Mouse (Mus musculus) layer of hippocampus, adult 11-12 months (tissue): Measurements from ENCODE around the gene H2-D1.
"Not testable (repeated sequence)": the region's sequence is repeated elsewhere in the genome, so short reads cannot be mapped to it uniquely, and the experiment has no call there.

Experiments
- DNase-seq: peaks from one replicate; pipeline ENCODE4 v3.0.0; 2022; ENCODE audit warnings: low spot score

Gene H2-D1

DNA sequence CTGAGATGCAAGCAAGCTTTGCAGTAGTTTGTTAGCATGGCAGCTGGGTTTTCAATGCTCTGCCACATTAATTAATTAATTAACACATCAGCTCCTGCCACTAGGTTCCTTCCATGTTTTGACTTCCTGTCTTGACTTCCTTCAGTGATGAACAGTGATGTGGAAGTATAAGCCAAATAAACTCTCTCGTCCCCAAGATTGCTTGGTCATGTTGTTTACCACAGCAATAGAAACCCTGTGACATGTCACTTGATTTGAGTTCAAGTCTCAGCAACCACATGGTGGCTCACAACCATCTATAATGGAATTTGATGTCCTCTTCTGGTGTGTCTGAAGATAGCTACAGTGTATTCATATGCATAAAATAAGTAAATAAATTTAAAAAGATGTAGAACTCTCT, 5.2 kb upstream of the H2-D1 start:
- no peak for DNase-seq

GRCm38 (mm10) chr17:35257824-35258491, 4.6 kb upstream of the H2-D1 start:
- DNase-seq = peak; percentile 97

GRCm38 (mm10) chr17:35258492-35259478, 3.7 kb upstream of the H2-D1 start:
- DNase-seq = peak; percentile 67

- DNase-seq = no peak
These were observed 2.9 kb upstream of the H2-D1 start for GRCm38 (mm10) chr17:35259621-35260020.

- no peak for DNase-seq
These were observed 879 bp upstream of the H2-D1 start for GRCm38 (mm10) chr17:35261651-35262050.

GRCm38 (mm10) chr17:35263523-35263883, 973 bp downstream of the H2-D1 start:
- no peak for DNase-seq

GRCm38 (mm10) chr17:35267399-35268086, 5.0 kb downstream of the H2-D1 start:
- DNase-seq = no peak

- DNase-seq = no peak
These were observed 7.3 kb downstream of the H2-D1 start for GRCm38 (mm10) chr17:35269653-35270347.

DNA sequence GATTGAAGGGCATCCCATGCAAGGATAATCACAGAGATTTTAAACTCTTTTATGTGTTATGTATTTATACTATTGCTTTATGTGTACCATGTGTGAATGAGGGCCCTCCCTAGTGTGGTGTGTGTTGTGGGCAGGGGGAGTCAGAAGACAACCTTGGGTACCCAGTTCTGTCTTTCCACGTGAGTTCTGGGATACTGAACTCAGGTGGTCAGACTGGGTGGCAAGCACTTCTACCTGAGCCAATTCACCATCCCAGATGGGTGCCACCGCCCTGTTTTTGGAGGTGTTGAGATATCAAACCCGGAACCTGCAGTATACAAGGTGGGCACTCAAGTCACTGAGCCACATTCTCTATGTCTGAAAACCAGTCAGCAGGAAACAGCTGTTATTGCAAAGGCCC, 9.7 kb downstream of the H2-D1 start:
- no peak for DNase-seq

DNA sequence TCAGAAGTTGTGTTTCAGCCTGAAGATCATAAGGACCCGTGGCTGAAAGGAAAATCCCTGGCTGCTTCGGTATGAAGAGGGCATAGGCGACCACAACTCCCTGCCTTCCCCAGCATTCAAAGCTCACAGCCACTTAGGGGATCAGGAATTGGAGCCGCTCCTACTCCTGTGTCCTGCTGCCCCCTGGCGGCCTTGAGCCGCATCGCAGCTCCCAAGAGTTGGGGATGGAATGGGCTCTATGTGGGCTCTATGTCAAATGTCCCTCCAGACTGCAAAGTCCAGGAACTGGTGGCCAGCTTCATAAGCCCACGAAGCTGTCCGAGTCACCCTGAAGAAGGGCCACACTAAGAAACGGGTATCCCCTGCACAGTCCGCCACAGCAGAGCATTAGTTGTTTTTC, 12.2 kb downstream of the H2-D1 start:
- peak; percentile 90 for DNase-seq

- no peak for DNase-seq
These were observed 13.9 kb downstream of the H2-D1 start for GRCm38 (mm10) chr17:35276304-35276864.

DNA sequence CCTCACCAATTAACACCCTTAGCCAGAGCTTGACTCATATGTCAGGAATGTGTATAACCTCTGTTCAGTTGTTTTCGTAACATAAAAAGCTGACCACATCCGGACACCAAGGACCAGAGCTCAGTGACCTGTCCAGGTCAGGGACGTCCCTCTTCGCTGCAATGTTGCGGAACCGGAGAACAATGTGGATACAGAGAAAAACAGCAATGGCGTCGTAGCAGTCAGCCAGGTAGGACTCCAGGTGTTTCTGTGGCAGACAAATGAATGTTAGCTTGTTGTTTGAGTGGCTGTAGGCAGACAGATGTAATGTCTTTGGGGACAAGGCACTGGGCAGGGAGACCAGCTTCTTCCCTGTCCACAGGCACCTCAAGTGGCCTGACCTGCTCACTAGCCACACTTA, 15.5 kb downstream of the H2-D1 start:
- no peak for DNase-seq

GRCm38 (mm10) chr17:35278957-35279688, 16.6 kb downstream of the H2-D1 start:
- no peak for DNase-seq

DNA sequence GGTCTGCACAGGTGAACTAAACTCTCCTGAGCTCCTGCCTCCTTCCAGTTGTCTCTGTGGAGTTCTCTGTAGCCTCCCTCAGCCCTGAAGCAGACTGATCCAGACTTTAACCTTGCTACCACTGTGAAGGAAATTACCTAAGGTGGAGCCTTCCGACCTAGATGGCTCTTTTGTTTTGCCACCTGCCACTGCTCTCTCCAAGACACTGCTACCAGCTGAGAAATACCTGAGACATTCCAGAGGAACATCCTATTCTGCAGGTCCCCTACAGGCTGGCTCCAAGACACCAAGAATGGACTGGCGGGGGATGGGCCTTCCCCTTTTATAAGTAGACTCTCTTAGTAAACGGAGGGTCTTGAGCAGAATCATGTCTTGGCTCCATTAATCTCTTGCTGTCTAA, 17.7 kb downstream of the H2-D1 start:
- DNase-seq = no peak

GRCm38 (mm10) chr17:35285431-35285830, 22.9 kb downstream of the H2-D1 start:
- DNase-seq = no peak

DNA sequence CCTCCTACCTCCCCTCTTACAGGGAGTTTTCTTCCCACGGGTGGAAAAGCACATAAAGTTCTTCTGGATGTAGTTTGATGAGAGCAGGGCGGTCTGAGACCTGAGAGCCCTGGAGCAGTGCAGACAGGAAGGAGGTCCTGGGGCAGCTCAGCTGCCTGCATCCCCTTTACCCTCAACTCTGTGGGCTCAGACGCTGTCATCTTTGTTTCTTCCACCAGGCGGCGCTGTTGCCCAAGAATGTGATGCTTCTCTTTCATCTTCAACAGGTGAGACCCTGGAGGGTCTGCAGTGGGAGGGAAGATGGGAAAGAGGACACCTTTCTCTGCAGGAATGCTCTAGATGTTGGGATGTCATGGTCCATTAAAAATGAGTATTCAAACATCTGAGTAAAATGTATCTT, 33.3 kb downstream of the H2-D1 start:
- peak; percentile 50 for DNase-seq

- DNase-seq = not testable (repeated sequence)
These were observed 37.9 kb downstream of the H2-D1 start for GRCm38 (mm10) chr17:35300261-35300945.

DNA sequence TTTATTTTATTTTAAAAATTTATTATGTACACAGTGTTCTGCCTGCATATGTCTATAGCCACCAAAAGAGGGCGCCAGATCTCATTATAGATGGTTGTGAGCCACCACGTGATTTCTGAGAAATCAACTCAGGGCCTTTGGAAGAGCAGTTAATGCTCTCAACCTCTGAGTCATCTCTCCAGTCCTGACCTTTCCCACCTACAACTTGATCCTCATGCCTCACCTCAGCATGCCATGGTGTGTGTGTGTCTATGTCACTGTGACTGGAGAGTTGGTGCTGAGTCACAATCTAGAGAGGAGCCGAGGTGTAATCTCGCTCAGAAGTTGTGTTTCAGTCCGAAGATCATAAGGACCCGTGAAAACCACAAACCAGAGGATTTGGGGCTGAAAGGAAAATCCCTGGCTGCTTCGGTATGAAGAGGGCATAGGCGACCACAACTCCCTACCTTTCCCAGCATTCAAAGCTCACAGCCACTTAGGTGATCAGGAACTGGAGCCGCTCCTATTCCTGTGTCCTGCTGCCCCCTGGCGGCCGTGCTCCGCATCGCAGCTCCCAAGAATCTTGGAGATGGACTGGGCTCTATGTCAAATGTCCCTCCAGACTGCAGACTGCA, 39.2 kb downstream of the H2-D1 start:
- DNase-seq = peak; percentile 92

- no peak for DNase-seq
These were observed 40.7 kb downstream of the H2-D1 start for GRCm38 (mm10) chr17:35303271-35303670.

- no peak for DNase-seq
These were observed 41.3 kb downstream of the H2-D1 start for GRCm38 (mm10) chr17:35303756-35304350.
